Mouse (Mus musculus) stomach, embryonic 15.5 days (tissue): ENCODE results near the gene Sirpa. TPM values are rescaled to one million over a fixed set of nuclear protein-coding genes. Genes with fewer than 3 reads are reported as not detected.
A peak's percentile ranks its signal among the peaks of the same experiment; 100 is the strongest.

ENCODE experiments used
- ATAC-seq: fragments of 200-750 bp; cut with Nextera tagmentation; 2 replicates; pipeline ENCODE4 v1.8.0; 2017; ENCODE audit warnings: low read depth, moderate number of reproducible peaks, moderate TSS enrichment; ENCODE audit not compliant: insufficient read depth, low FRiP score
- H3K27ac ChIP-seq: fragments of 300-500 bp; sonication (generic); 2 replicates; pipeline ENCODE4 v1.5.1; 2015; ENCODE audit warnings: mild to moderate bottlenecking, inconsistent platforms
- H3K27me3 ChIP-seq: fragments of 300-500 bp; sonication (generic); replicated peaks from 2 replicates; pipeline ENCODE4 v1.6.1; 2015; ENCODE audit warnings: inconsistent platforms
- H3K36me3 ChIP-seq: fragments of 300-500 bp; sonication (generic); 2 replicates; pipeline ENCODE4 v1.6.1; 2015; ENCODE audit warnings: inconsistent platforms
- H3K4me1 ChIP-seq: fragments of 300-500 bp; sonication (generic); 2 replicates; pipeline ENCODE4 v1.6.1; 2015; ENCODE audit warnings: inconsistent platforms
- H3K4me2 ChIP-seq: fragments of 300-500 bp; sonication (generic); 2 replicates; pipeline ENCODE4 v1.6.1; 2015; ENCODE audit warnings: mild to moderate bottlenecking, inconsistent platforms
- H3K4me3 ChIP-seq: fragments of 300-500 bp; sonication (generic); replicated peaks from 2 replicates; pipeline ENCODE4 v1.5.1; 2015; ENCODE audit warnings: inconsistent platforms
- H3K9ac ChIP-seq: fragments of 300-500 bp; sonication (generic); 2 replicates; pipeline ENCODE4 v1.6.1; 2015; ENCODE audit warnings: inconsistent platforms
- H3K9me3 ChIP-seq: fragments of 300-500 bp; sonication (generic); 2 replicates; pipeline ENCODE4 v1.6.1; 2016; ENCODE audit warnings: inconsistent platforms
- WGBS: fragments of 180-500 bp; shearing (Covaris S2); methylation state at CpG from one replicate; pipeline ENCODE4 v1.1.7; 2015; 5-methylcytosine and 5-hydroxymethylcytosine counted together
- polyA plus RNA-seq: library from polyadenylated mRNA; unstranded; fragments of >200 nt; fragmentation: Nextera tagmentation; extraction: Ambion mirVana; gene quantifications from 2 replicates; pipeline ENCODE4 v1.2.1, GENCODE M21; 2015

Gene Sirpa
- polyA plus RNA-seq, 1 experiment from 2014 or later, result 30.8 TPM

DNA sequence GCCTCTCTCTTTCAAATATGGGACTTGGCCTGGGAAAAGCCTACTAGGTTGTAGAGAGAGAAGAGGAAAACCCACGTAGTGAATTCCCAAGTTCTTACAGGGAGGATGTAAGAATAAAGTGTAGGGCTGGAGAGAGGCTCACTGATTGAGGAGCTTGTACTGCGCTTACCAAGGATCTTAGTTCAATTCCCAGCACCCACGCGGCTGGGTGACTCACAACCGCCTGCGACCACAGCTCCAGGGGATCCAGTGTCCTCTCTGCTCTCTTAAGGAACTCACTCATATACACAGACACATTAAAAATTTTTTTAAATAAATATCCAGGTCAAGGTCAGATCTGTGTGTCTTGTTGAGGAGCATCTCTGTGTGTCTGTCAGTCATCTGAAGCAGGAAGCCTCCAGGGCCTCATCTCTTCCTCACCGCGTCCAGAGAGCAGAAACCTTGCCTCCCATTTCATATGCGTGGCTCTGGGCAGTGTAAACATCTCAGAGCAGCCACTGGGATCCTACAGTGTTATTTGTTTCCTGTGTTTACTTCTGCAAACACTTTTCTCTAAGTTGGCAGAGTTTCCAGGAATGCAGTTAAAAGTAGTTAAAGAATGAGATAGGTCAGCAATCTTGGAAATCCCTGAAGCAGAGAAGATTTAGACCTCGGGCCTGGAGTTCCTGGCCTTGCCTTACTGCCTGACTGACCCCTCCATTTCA lies 22.0 kb downstream of the Sirpa start:
- peaks cover 22% of the 10 kb centered on the region for H3K36me3 ChIP-seq
- H3K27ac ChIP-seq, result no peak overlapping the region
- no peak overlapping the region for H3K4me3 ChIP-seq
- ATAC-seq, result no peak
- no peaks in the 10 kb centered on the region for H3K9me3 ChIP-seq
- H3K27me3 ChIP-seq, result no peaks in the 10 kb centered on the region
- no peak overlapping the region for H3K4me2 ChIP-seq
- no peaks in the 10 kb centered on the region for H3K4me1 ChIP-seq
- 83% methylated on average over 10 of the region's 10 CpGs for WGBS
- H3K9ac ChIP-seq, result no peak overlapping the region

DNA sequence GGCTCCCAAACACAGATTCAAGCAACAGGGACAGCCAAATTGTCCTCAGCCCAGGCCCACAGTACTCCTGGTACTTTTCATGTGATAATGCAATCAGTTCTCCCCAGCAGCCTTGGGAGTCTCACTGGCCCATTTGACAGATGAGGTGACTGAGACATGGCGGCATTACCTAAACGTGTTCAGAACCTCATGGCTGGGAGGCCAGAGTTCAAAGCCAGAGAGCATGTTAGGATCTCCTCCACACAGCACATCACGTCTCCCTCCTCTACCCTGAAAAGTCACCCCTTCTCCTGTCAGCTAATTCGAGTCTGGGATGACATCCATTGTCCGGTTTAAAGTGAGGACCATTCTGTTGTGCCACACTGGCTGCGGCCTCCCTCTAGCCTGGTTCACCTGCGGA lies 27.5 kb downstream of the Sirpa start:
- no peak overlapping the region for H3K9ac ChIP-seq
- H3K4me2 ChIP-seq, result no peak overlapping the region
- no peak overlapping the region for H3K27ac ChIP-seq
- peaks cover 10% of the 10 kb centered on the region for H3K36me3 ChIP-seq
- H3K4me1 ChIP-seq, result no peaks in the 10 kb centered on the region
- H3K9me3 ChIP-seq, result no peaks in the 10 kb centered on the region
- H3K27me3 ChIP-seq, result no peaks in the 10 kb centered on the region
- no peak for ATAC-seq
- H3K4me3 ChIP-seq, result no peak overlapping the region
- WGBS, result 83% methylated on average over 7 of the region's 7 CpGs

DNA sequence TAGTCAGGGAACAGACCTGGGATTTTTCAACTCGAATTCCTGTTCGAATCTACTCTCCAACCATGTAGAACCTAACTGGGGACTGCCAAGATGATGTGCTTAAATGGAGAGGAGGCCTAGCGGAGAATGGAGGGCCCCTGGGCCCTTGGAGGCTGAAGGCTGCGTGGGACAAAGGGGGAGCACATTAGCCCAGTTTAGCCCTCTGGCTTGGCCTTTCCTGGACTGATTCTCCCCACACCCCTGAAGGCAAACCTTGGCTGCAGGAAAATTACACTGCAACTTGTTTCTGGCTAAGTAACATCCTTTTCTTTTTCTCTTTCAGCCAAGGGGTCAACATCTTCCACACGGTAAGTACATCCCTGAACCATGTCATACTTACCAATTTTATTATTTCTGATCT lies 28.2 kb downstream of the Sirpa start:
- Histone ChIP-seq H3K36me3 (peaks cover 3% of the 10 kb centered on the region), H3K4me1 (no peaks in the 10 kb centered on the region), H3K27ac (no peak overlapping the region), H3K9me3 (no peaks in the 10 kb centered on the region), H3K4me2 (no peak overlapping the region), H3K27me3 (no peaks in the 10 kb centered on the region), H3K4me3 (no peak overlapping the region), H3K9ac (no peak overlapping the region)
- 87% methylated on average over 5 of the region's 5 CpGs for WGBS
- ATAC-seq, result no peak

- WGBS, result 84% methylated on average over 9 of the region's 9 CpGs
- H3K4me1 ChIP-seq, result no peaks in the 10 kb centered on the region
- no peaks in the 10 kb centered on the region for H3K9me3 ChIP-seq
- no peak overlapping the region for H3K27ac ChIP-seq
- H3K36me3 ChIP-seq, result no peaks in the 10 kb centered on the region
- no peak overlapping the region for H3K9ac ChIP-seq
- no peak overlapping the region for H3K4me3 ChIP-seq
- ATAC-seq, result no peak
- no peak overlapping the region for H3K4me2 ChIP-seq
- H3K27me3 ChIP-seq, result no peaks in the 10 kb centered on the region
Observed at GRCm38 (mm10) chr2:129621654-129622490, 29.2 kb downstream of the Sirpa start.

DNA sequence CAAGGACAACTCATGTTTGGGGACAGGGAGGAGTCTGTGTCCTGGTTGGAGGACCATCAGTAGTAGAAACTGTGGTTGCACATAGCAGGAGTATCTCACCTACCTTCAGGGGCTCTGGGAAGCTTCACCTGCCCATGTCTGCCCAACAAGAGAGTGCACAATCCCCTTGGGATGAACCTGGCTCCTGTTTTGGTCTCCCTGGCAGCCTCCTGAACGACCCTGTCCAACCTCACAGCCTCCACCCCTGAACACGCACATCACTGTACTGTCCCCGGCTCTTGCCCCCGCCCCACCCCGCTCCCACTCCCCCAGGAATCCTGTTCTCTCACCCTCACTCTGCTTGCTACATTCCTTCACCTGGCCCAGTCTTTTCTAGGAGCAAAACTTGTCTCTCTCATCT lies 30.3 kb downstream of the Sirpa start:
- 86% methylated on average over 5 of the region's 5 CpGs for WGBS
- no peaks in the 10 kb centered on the region for H3K4me1 ChIP-seq
- no peaks in the 10 kb centered on the region for H3K36me3 ChIP-seq
- H3K4me2 ChIP-seq, result no peak overlapping the region
- H3K9me3 ChIP-seq, result no peaks in the 10 kb centered on the region
- H3K27ac ChIP-seq, result no peak overlapping the region
- no peak overlapping the region for H3K9ac ChIP-seq
- no peaks in the 10 kb centered on the region for H3K27me3 ChIP-seq
- ATAC-seq, result no peak
- no peak overlapping the region for H3K4me3 ChIP-seq

DNA sequence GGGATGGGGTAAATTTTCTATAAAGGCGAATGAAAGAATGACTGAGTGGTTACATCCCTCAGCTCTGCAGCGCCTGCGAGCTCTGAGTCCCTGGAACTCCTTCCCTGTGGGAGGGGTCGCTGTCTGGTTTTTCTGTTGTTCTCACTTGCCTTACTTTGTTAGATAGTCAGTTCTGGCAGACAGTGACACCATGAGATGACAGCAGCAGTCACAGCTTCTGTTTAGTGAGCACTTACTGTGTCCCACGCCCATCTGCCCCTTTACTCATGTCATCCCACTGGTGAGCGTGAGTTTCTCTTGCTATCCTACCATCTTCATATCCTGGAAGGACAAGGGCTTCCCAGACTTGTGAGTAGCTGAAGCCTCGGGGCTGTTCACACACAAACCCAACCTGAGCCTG lies 31.1 kb downstream of the Sirpa start:
- Histone ChIP-seq H3K9ac (no peak overlapping the region), H3K4me3 (no peak overlapping the region), H3K9me3 (no peaks in the 10 kb centered on the region), H3K36me3 (0 out of 2 replicates have a peak, but pooled peaks cover 3% of the 10 kb centered on the region), H3K4me1 (no peaks in the 10 kb centered on the region), H3K4me2 (no peak overlapping the region), H3K27me3 (no peaks in the 10 kb centered on the region), H3K27ac (no peak overlapping the region)
- WGBS, result 79% methylated on average over 7 of the region's 7 CpGs
- ATAC-seq, result no peak

DNA sequence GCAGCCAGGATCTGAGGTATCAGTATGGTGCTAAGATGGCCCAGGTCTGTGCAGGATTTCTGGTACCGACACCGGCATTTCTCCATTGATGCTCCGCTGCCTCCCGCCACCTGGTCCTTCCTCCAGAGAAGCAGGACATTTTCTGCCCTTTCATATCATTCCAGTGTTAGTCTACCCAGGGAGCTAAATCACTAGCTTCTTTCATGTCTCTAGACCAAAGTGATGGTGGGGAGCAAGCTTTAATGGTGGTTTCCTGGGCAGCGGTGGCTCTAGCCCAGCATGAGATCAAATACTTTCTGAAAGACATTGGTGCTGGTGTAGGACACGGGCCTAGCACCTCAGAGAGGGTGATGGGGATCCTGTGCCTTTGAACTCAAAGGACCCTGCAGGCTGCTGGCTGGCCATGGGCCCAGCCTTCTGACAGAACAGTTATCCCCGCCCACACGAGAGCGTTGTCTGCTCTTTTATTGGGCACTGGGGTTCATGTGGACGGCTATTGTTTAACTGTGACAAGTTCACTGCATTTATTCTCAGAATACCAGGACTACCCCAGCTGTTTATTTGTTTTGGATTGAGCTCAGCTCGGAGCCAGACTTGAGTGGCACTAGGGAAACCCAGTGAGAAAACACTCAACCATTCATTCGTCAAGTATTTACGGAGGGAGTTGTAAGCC lies 31.7 kb downstream of the Sirpa start:
- Histone ChIP-seq H3K27me3 (no peaks in the 10 kb centered on the region), H3K4me2 (no peak overlapping the region), H3K9ac (no peak overlapping the region), H3K9me3 (no peaks in the 10 kb centered on the region), H3K4me1 (no peaks in the 10 kb centered on the region), H3K27ac (no peak overlapping the region), H3K36me3 (0 out of 2 replicates have a peak, but pooled peaks cover 3% of the 10 kb centered on the region), H3K4me3 (no peak overlapping the region)
- WGBS, result 65% methylated on average over 13 of the region's 13 CpGs
- ATAC-seq, result no peak

DNA sequence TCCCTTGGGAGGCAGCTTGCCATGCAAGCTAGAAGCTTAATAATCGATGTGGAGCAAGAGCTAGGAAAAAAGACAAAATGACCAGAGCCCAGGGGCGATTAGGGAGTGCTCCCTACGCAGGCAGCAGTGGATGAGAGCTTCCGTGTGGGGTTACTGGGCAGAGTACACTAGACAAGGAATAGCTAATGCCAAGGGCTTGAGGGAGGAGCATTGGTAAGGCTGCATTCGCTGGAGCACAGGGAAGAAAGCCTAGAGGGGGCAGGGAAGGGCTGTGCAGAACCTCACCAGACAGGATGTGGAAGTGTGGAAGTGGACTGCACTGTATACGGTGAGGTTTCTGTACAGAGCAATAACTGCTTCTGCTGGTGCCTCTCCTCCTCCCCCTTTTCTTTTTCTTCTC lies 32.3 kb downstream of the Sirpa start:
- 57% methylated on average over 6 of the region's 6 CpGs for WGBS
- 0 out of 2 replicates have a peak, but pooled peaks have one; percentile 19 for ATAC-seq
- H3K4me2 ChIP-seq, result no peak overlapping the region
- H3K9me3 ChIP-seq, result no peaks in the 10 kb centered on the region
- no peak overlapping the region for H3K27ac ChIP-seq
- 0 out of 2 replicates have a peak, but pooled peaks cover 3% of the 10 kb centered on the region for H3K36me3 ChIP-seq
- no peaks in the 10 kb centered on the region for H3K27me3 ChIP-seq
- no peak overlapping the region for H3K9ac ChIP-seq
- no peaks in the 10 kb centered on the region for H3K4me1 ChIP-seq
- H3K4me3 ChIP-seq, result no peak overlapping the region

DNA sequence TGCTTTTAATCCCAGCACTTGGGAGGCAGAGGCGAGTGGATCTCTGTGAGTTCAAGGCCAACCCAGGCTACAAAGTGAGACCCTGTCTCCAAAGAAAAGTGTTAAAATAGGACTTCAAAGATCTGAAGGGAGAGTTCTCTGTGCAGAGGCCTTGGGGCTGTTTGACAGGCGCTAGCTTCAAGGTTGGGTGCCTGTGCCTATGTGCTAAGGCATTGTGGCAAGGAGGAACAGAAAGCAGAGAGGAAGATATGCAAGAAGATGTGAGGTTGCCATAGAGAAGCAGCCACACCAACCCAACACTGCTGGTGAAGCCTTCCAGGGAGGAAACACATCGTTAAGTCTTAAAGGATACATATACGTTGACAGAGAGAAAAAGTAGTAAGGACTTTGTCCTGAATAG lies 33.2 kb downstream of the Sirpa start:
- Histone ChIP-seq H3K4me1 (no peaks in the 10 kb centered on the region), H3K36me3 (0 out of 2 replicates have a peak, but pooled peaks cover 3% of the 10 kb centered on the region), H3K27ac (no peak overlapping the region), H3K9ac (no peak overlapping the region), H3K27me3 (no peaks in the 10 kb centered on the region), H3K4me2 (no peak overlapping the region), H3K4me3 (no peak overlapping the region), H3K9me3 (no peaks in the 10 kb centered on the region)
- WGBS, result 85% methylated on average over 4 of the region's 4 CpGs
- no peak for ATAC-seq

- 93% methylated on average over 4 of the region's 4 CpGs for WGBS
- Histone ChIP-seq H3K27me3 (no peaks in the 10 kb centered on the region), H3K36me3 (0 out of 2 replicates have a peak, but pooled peaks cover 3% of the 10 kb centered on the region), H3K9me3 (no peaks in the 10 kb centered on the region), H3K4me1 (no peaks in the 10 kb centered on the region), H3K27ac (no peak overlapping the region), H3K9ac (no peak overlapping the region), H3K4me3 (no peak overlapping the region), H3K4me2 (no peak overlapping the region)
- ATAC-seq, result no peak
Observed at GRCm38 (mm10) chr2:129626621-129627061, 34.0 kb downstream of the Sirpa start.

DNA sequence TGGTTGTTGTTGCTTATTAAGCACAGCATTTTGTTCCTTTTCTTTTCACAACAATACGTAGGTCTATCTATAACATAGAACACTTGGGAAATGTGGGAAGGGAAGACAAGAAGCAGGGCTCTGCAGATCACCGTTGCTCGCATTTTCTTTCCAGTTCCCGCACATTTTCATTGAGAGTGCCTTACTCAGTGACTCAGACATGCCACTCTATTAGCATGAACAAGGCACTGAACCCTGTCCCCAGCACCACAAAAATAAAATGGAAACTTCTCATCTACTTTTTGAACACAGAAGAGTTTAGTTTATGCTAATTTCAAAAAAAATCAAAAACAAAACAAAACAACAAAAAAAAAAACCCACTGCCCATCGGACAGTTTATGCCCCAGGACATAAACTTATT lies 34.5 kb downstream of the Sirpa start:
- H3K36me3 ChIP-seq, result 0 out of 2 replicates have a peak, but pooled peaks cover 3% of the 10 kb centered on the region
- H3K4me3 ChIP-seq, result no peak overlapping the region
- H3K9ac ChIP-seq, result no peak overlapping the region
- no peaks in the 10 kb centered on the region for H3K27me3 ChIP-seq
- H3K4me1 ChIP-seq, result no peaks in the 10 kb centered on the region
- no peak overlapping the region for H3K27ac ChIP-seq
- no peak overlapping the region for H3K4me2 ChIP-seq
- no peaks in the 10 kb centered on the region for H3K9me3 ChIP-seq
- 90% methylated on average over 5 of the region's 5 CpGs for WGBS
- ATAC-seq, result no peak

DNA sequence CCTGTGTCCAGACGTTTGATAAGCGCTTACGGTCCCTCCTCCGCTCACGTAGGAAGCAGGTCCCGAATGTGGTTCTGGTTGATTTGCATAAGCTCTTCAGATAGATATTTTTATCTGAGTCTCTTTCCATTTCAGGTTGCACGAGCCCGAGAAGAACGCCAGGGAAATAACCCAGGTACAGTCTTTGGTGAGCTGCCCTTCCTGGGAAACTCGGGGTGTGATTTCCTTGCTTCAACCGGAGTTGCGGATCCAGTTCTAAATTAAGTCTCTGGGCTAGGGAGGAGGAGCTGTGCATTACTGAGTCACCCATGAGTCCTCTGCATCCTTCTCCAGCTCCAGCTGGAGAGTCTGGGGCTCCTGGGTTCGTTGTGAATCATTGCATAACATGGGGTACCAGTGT lies 35.2 kb downstream of the Sirpa start:
- Histone ChIP-seq H3K9me3 (no peaks in the 10 kb centered on the region), H3K4me2 (no peak overlapping the region)

More for the DNA sequence above, 35.2 kb downstream of the Sirpa start:
- Histone ChIP-seq H3K4me1 (no peaks in the 10 kb centered on the region), H3K4me3 (no peak overlapping the region), H3K36me3 (0 out of 2 replicates have a peak, but pooled peaks cover 3% of the 10 kb centered on the region), H3K27ac (no peak overlapping the region), H3K9ac (no peak overlapping the region), H3K27me3 (no peaks in the 10 kb centered on the region)
- WGBS, result 75% methylated on average over 13 of the region's 13 CpGs
- no peak for ATAC-seq
